Mouse (Mus musculus) kidney, adult 2 months (tissue): ENCODE data around the gene Cfap73.

Source experiments
- CTCF ChIP-seq: fragments of 200-500 bp; conservative IDR thresholded peaks from 2 replicates; pipeline ENCODE4 v1.5.1; 2011; ENCODE audit warnings: low read depth, mild to moderate bottlenecking, control low read depth, low read length, moderate library complexity, mixed read lengths; ENCODE audit not compliant: insufficient read depth, insufficient read length
- POLR2A ChIP-seq: fragments of 200-500 bp; IDR thresholded peaks from one replicate; pipeline ENCODE4 v1.6.1; 2011; ENCODE audit warnings: low read depth, low read length, control low read depth

DNA sequence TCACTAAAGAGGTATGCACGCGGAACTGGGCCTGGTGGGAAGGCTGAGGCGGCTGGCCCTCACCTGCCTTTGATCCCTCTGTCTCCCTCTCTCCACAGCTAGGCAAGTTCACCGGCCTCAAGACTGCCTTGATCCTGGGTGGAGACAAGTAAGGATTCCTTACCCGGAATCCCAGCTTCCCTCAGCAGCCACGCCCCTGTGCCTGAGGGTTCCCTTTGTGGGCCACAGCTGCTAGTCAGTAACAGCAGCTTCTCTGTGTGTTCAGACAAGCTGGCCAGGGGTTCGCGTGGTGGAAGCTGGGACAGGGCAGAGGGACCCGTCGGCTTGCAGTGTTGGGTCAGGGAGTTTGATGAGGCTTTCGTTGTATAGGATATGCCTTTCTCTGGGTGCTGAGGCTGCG, 15.3 kb downstream of the Cfap73 start:
- TF ChIP-seq POLR2A (no peak), CTCF (no peak)
